ENCODE assay signal across 23 mouse cellular contexts in genomic region chr1:193060167-193060566, GRCm38 (mm10). TPM values are rescaled to one million over a fixed set of nuclear protein-coding genes. Genes with fewer than 3 reads are reported as not detected.
A peak's percentile ranks its signal among the peaks of the same experiment; 100 is the strongest.
DNase-seq lines count a peak whose midpoint lies in the region; ATAC-seq and TF ChIP-seq lines count a peak whose summit lies in the region.
"Had no signal": no experiment of that assay in that cellular context is flagged by ENCODE, and none has a peak within 500 bp of the region (broad histone marks: within the 10 kb centered on the region; RNA-seq: fewer than 3 reads in every experiment).

No protein-coding gene starts in this region.

- no peaks in the 10 kb centered on the region for H3K4me1 ChIP-seq in G1E (ENCODE audit: insufficient read depth, low read depth, low read length)
- H3K4me1 ChIP-seq in liver, embryonic 12.5 days: no peaks in the 10 kb centered on the region
- H3K4me1 ChIP-seq: embryonic facial prominence, embryonic 15.5 days; forebrain, embryonic 10.5 days; heart, embryonic 15.5 days; hindbrain, embryonic 10.5 days; hindbrain, embryonic 15.5 days had no signal

- no peaks in the 10 kb centered on the region for H3K36me3 ChIP-seq in G1E (replicated peaks)
- H3K36me3 ChIP-seq in liver, embryonic 12.5 days: no peaks in the 10 kb centered on the region
- H3K36me3 ChIP-seq: embryonic facial prominence, embryonic 15.5 days; forebrain, embryonic 10.5 days; heart, embryonic 15.5 days; hindbrain, embryonic 10.5 days; hindbrain, embryonic 15.5 days had no signal

- peak; percentile 45; the same call in 1 of the 2 replicates for ATAC-seq in G1E (ENCODE audit: extremely low read depth, insufficient number of reproducible peaks, low FRiP score, poor library complexity, severe bottlenecking)
- ATAC-seq in granulocyte monocyte progenitor cell, adult 5-6 weeks (replicated peaks; ENCODE audit: poor library complexity, severe bottlenecking): peak; percentile 100
- peak; percentile 75 for ATAC-seq in monocyte, adult 5-6 weeks (replicated peaks; ENCODE audit: insufficient number of reproducible peaks, low FRiP score, low TSS enrichment, poor library complexity, severe bottlenecking)
- no peak for ATAC-seq in liver, embryonic 12.5 days
- ATAC-seq: CD4-positive, CD25-positive, alpha-beta regulatory T cell, adult 4 months; forebrain, embryonic 14.5 days had no signal

- no peak for DNase-seq in G1E (ENCODE audit: low spot score)
- no peak for DNase-seq in gastrocnemius, adult 18-20 months (ENCODE audit: low spot score)
- DNase-seq in thymus, postnatal 4 days: no peak
- DNase-seq: adrenal gland, adult 2 months; adrenal gland, postnatal 25 days; cerebellum, adult 9-11 months; cerebellum, postnatal 36 days; embryo, embryonic 11 days; gastrocnemius, postnatal 10 days; heart, adult 2 months; heart, postnatal 14 days had no signal

- no peaks in the 10 kb centered on the region for H3K27me3 ChIP-seq in G1E (ENCODE audit: insufficient read depth, low read length)
- H3K27me3 ChIP-seq in liver, embryonic 12.5 days (replicated peaks): peaks cover 10% of the 10 kb centered on the region; the same call in 1 of the 2 replicates
- H3K27me3 ChIP-seq: embryonic facial prominence, embryonic 15.5 days; heart, embryonic 15.5 days; hindbrain, embryonic 15.5 days had no signal

- no peak overlapping the region for H3K4me2 ChIP-seq in liver, embryonic 12.5 days
- H3K4me2 ChIP-seq: embryonic facial prominence, embryonic 15.5 days; heart, embryonic 11.5 days; heart, embryonic 15.5 days; hindbrain, embryonic 15.5 days had no signal

- no peak overlapping the region for H3K27ac ChIP-seq in liver, embryonic 12.5 days
- H3K27ac ChIP-seq: embryonic facial prominence, embryonic 15.5 days; forebrain, embryonic 10.5 days; heart, adult 2 months; heart, embryonic 15.5 days; hindbrain, embryonic 10.5 days; hindbrain, embryonic 15.5 days had no signal

- no peak overlapping the region for H3K4me3 ChIP-seq in G1E (ENCODE audit: low read depth, low read length)
- H3K4me3 ChIP-seq in liver, embryonic 12.5 days: no peak overlapping the region
- H3K4me3 ChIP-seq: embryonic facial prominence, embryonic 15.5 days; erythroblast, embryonic 14.5 days; forebrain, embryonic 10.5 days; heart, adult 2 months; heart, embryonic 15.5 days; hindbrain, embryonic 10.5 days; hindbrain, embryonic 15.5 days had no signal

- TF ChIP-seq CTCF in G1E (IDR thresholded peaks at IDR 0.05; ENCODE audit: low read depth, low read length): no peak

- H3K9ac ChIP-seq in liver, embryonic 12.5 days: no peak overlapping the region
- H3K9ac ChIP-seq: embryonic facial prominence, embryonic 15.5 days; heart, embryonic 15.5 days; hindbrain, embryonic 15.5 days had no signal

- 11% methylated on average over 2 of the region's 2 CpGs for WGBS in liver, embryonic 12.5 days (ENCODE audit: insufficient replicate concordance)

- H3K9me3 ChIP-seq in G1E (replicated peaks): no peaks in the 10 kb centered on the region
- no peaks in the 10 kb centered on the region for H3K9me3 ChIP-seq in liver, embryonic 12.5 days (replicated peaks)
- H3K9me3 ChIP-seq: embryonic facial prominence, embryonic 15.5 days; forebrain, embryonic 10.5 days; heart, embryonic 15.5 days; hindbrain, embryonic 10.5 days; hindbrain, embryonic 15.5 days had no signal

RNA-seq across cellular contexts. Expression of gene Syt14, which starts 24.6 kb away (rescaled TPM):
- total RNA-seq in G1E (2014; fragmentation: Nextera tagmentation) (not detected in 2 replicates), G1E (2017) (0.16 and 0.17 TPM in 2 replicates)
- polyA plus RNA-seq in G1E (2012): not detected in 2 replicates
- total RNA-seq in granulocyte monocyte progenitor cell, adult 5-6 weeks (2014; fragmentation: Nextera tagmentation): not detected in 2 replicates
- total RNA-seq in granulocyte monocyte progenitor cell, adult 5-6 weeks (2017): 0.21 and 0.47 TPM in 2 replicates
- total RNA-seq in monocyte, adult 5-6 weeks (2017): not detected in 3 replicates
- total RNA-seq in gastrocnemius, adult 18-20 months (2021): under 1 TPM; 0.16 to 0.24 TPM
- polyA plus RNA-seq in liver, embryonic 12.5 days (2016; fragmentation: Nextera tagmentation; extraction: Ambion mirVana): 5.5 and 6.0 TPM in 2 replicates
